ENCODE assay signal across 10 mouse cellular contexts in the genomic region with DNA sequence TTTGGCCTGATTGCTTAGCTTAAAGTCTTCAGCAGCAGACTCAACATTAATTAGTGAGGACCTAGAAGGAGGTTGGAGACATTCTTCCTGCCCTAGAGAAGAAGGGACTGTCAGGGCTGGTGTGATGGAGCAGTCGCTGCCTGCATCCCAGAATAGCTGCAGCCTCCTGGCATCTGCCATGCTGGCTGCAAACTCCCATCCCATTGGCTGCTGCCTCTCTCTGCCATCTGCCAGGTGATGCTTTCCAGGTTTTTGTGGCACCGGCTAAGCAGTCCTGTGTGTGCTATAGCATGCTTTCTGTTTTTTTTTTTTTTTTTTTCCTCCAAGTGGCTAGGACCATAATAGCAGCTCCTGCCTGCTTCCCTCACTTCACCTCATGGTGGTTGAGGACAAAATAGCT. TPM values are rescaled to one million over a fixed set of nuclear protein-coding genes. Genes with fewer than 3 reads are reported as not detected.
DNase-seq lines count a peak whose midpoint lies in the region; ATAC-seq and TF ChIP-seq lines count a peak whose summit lies in the region.
"Had no signal": no experiment of that assay in that cellular context is flagged by ENCODE, and none has a peak within 500 bp of the region (broad histone marks: within the 10 kb centered on the region; RNA-seq: fewer than 3 reads in every experiment).

No protein-coding gene starts in this region.

- no peak overlapping the region for H3K9ac ChIP-seq in neural tube, embryonic 15.5 days (replicated peaks)

- TF ChIP-seq CTCF in thymus, adult 2 months (IDR thresholded peaks at IDR 0.05; ENCODE audit: borderline replicate concordance, control insufficient read depth, extremely low read depth, insufficient read depth, low read length, poor library complexity) = no peak

- H3K27ac ChIP-seq in neural tube, embryonic 15.5 days (replicated peaks) = no peak overlapping the region
- H3K27ac ChIP-seq in thymus, adult 2 months (ENCODE audit: control insufficient read depth, insufficient read depth, low read length) = no peak overlapping the region

- no peaks in the 10 kb centered on the region for H3K9me3 ChIP-seq in neural tube, embryonic 15.5 days (replicated peaks)

- no peak overlapping the region for H3K4me3 ChIP-seq in neural tube, embryonic 15.5 days (replicated peaks)
- no peak overlapping the region for H3K4me3 ChIP-seq in thymus, adult 2 months (ENCODE audit: control insufficient read depth, insufficient read depth, low read length)

- no peaks in the 10 kb centered on the region for H3K36me3 ChIP-seq in neural tube, embryonic 15.5 days
- no peaks in the 10 kb centered on the region for H3K36me3 ChIP-seq in thymus, adult 2 months (ENCODE audit: control insufficient read depth, insufficient read depth, low read length)

- WGBS in neural tube, embryonic 15.5 days = 70% methylated on average over 2 of the region's 2 CpGs
- WGBS in thymus, adult 2 months = 93% methylated on average over 2 of the region's 2 CpGs

- no peaks in the 10 kb centered on the region for H3K27me3 ChIP-seq in neural tube, embryonic 15.5 days (replicated peaks)
- H3K27me3 ChIP-seq in thymus, adult 2 months (ENCODE audit: control insufficient read depth, insufficient read depth, low read length) = no peaks in the 10 kb centered on the region

- DNase-seq in neural tube, embryonic 10.5 days (ENCODE audit: extremely low spot score, low spot score) = no peak
- DNase-seq in left cerebral cortex, adult 11 months (ENCODE audit: low spot score) = peak; percentile 48
- DNase-seq in telencephalon, adult 2 months (ENCODE audit: low read depth, low spot score) = peak; percentile 91
- DNase-seq in thymus, adult 2 months = no peak
- no peak for DNase-seq in testis, postnatal 10 days (ENCODE audit: low spot score)
- no peak for DNase-seq in Muller cell, postnatal 12 days (ENCODE audit: inconsistent ontology term)
- DNase-seq: spleen, adult 18-20 months; thymus, postnatal 4 days had no signal

- TF ChIP-seq POLR2A in thymus, adult 2 months (IDR thresholded peaks at IDR 0.05; ENCODE audit: control insufficient read depth, extremely low read depth, insufficient read depth, low read length, poor library complexity) = no peak

- peak; percentile 83 for ATAC-seq in neural tube, embryonic 15.5 days (ENCODE audit: low FRiP score)
- peak; percentile 88 for ATAC-seq in frontal cortex, adult (ENCODE audit: low TSS enrichment)

- no peaks in the 10 kb centered on the region; the same call in 1 of the 2 replicates for H3K4me1 ChIP-seq in neural tube, embryonic 15.5 days
- no peaks in the 10 kb centered on the region for H3K4me1 ChIP-seq in thymus, adult 2 months (replicated peaks; ENCODE audit: control insufficient read depth, insufficient read depth, low read length)

- H3K4me2 ChIP-seq in neural tube, embryonic 15.5 days = no peak overlapping the region

RNA-seq across cellular contexts. Expression of a gene that starts 16.7 kb away (rescaled TPM):
- polyA plus RNA-seq in neural tube, embryonic 15.5 days (2015; fragmentation: Nextera tagmentation; extraction: Ambion mirVana) = 9.5 and 9.6 TPM in 2 replicates
- 0.48 and 0.50 TPM in 2 replicates for polyA plus RNA-seq in thymus, adult 2 months (2012; rRNA removed)

Comparison
In these comparisons a context has a peak if more than half of its experiments do, and no peak if none do; other contexts are left out.
1. DNase-seq: peak in left cerebral cortex, adult 11 months (single experiment) and telencephalon, adult 2 months (single experiment); none in neural tube, embryonic 10.5 days (single experiment), thymus, adult 2 months (single experiment), testis, postnatal 10 days (single experiment) and Muller cell, postnatal 12 days (single experiment).